Mouse (Mus musculus): ENCODE measurements at regions not wholly inside any gene's neighbourhood (a gene's known extent, or its start where the extent isn't known, plus 50 kb on each side); places are given as distances from the start of the nearest gene placed in this dataset.

DNA sequence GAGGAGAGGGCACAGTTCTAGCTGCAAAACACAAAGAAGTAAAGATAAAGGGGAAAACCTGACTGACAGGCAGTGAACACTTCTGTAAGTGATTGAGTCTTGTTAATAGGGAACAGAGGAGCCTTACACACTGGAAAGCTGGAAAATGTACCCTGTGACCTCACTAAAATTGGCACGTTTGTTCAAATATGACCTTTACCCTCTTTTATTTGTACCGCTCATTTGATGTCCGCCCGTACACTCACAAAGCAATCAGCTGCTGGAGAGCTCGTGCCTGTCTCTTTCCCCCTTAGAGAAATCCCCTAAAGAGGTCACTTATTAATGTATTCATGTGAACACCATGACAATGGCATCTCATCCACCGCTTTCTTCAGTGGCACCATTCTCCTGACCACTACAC, 819.4 kb downstream of the Defb40 start:
- H3K4me3 ChIP-seq: no peak overlapping the region
- intact Hi-C loops (cut with DNase I): no loop called here
- H3K27ac ChIP-seq: no peak overlapping the region
- no peak for DNase-seq (ENCODE audit: extremely low spot score in 1 of 2, low spot score in 2 of 2)
- no peak for TF ChIP-seq CTCF (IDR thresholded peaks at IDR 0.05)

DNA sequence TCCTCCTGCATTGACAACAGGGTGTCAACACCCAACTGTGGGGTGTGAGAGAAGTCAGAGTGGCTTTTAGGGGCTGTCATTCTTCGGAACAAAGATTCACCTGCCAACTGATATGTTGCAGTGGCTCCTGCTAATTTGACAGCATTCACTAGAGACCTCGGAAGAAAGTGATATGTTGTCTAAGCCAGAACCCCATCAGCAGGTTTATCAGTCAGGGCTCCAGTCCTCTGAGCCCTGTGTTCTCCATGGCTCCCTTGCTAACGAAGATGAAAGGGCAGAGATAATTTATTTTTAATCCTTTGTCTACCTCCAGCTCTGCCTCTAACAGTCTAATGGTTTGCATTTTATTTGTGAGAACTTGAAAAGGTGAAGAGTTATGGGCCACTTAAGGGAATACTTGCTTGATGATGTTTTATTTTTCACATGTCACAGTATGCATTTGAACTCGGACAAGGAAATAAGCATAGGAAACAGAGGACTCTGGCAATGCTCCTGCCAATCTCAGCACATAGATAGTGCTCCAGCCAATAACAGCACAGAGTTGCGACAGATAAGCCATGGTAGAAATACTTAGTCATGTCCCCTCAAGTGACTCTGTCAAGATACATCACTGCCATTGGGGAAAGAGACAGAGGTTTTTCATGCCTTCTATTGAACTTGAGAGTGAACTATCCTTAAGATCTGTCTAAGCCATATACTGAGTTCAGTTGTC, 862.6 kb downstream of the Defb40 start:
- TF ChIP-seq CTCF (IDR thresholded peaks at IDR 0.05): no peak
- no peak for DNase-seq (ENCODE audit: extremely low spot score in 1 of 2, low spot score in 2 of 2)
- intact Hi-C loops (cut with DNase I): no loop called here
- no peak overlapping the region for H3K27ac ChIP-seq
- H3K4me3 ChIP-seq: no peak overlapping the region

DNA sequence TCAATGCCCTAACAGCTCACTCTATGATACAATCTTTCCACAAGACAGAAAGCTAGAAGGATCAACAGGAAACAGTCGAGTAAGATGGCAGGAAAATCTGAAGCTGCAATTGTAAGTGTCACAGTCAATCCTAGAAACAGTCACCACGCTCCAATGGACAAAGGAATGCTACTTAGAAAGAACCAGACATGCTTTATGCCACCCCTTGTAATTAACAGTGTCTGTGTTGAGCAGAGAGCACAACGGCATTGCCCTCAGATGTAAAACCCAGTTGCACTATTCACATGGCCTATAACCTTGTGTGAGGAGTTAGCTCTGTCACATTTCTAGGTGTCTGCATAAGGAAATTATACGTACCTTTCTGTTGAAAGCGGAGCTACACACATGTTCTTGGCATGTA, 864.8 kb downstream of the Defb40 start:
- Histone ChIP-seq H3K4me3 (no peak overlapping the region), H3K27ac (no peak overlapping the region)
- no peak for DNase-seq (ENCODE audit: extremely low spot score in 1 of 2, low spot score in 2 of 2)
- no peak for TF ChIP-seq CTCF (IDR thresholded peaks at IDR 0.05)
- intact Hi-C loops (cut with DNase I): no loop called here

DNA sequence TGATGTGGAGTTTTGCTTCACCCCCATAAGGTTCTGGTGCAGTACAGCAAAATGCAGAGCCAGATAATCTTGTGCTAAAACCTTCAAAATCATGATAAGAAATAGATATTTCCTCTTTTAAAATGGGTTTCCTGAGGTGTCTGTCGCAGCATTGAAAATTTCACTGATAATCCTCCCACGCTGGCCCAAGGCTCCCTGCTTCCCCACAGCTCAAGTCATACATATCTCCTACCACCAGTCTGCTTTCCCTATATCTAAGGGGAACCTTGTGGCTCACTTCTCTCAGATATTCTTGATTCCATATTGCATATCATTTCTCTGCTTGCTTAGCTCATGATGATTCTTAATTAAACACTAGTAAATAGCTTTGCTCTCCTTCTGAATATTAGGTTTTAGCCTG, 868.6 kb downstream of the Defb40 start:
- intact Hi-C loops (cut with DNase I): no loop called here
- Histone ChIP-seq H3K27ac (no peak overlapping the region), H3K4me3 (no peak overlapping the region)
- DNase-seq (ENCODE audit: extremely low spot score in 1 of 2, low spot score in 2 of 2): no peak
- TF ChIP-seq CTCF (IDR thresholded peaks at IDR 0.05): no peak

DNA sequence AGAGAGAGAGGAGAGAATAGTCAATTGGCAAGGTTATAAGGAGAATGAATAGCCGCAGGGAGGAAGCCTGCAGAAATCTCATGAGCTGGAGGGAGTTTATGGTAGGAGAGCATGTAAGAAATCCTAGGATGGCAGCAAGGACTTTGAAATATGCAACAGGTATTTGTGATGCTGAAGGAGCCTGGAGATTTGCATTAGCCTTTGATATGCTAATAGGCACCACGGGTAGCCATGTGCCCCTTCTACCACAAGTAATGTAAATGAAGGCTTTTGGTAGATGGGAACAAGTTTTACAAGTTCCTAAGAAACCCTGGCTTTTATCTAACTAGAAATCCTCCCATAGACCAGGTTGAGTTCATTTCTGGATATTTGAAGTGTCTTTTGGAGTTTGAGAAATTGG, 871.2 kb downstream of the Defb40 start:
- DNase-seq (ENCODE audit: extremely low spot score in 1 of 2, low spot score in 2 of 2): no peak
- intact Hi-C loops (cut with DNase I): no loop called here
- Histone ChIP-seq H3K4me3 (no peak overlapping the region), H3K27ac (no peak overlapping the region)
- TF ChIP-seq CTCF (IDR thresholded peaks at IDR 0.05): no peak

DNA sequence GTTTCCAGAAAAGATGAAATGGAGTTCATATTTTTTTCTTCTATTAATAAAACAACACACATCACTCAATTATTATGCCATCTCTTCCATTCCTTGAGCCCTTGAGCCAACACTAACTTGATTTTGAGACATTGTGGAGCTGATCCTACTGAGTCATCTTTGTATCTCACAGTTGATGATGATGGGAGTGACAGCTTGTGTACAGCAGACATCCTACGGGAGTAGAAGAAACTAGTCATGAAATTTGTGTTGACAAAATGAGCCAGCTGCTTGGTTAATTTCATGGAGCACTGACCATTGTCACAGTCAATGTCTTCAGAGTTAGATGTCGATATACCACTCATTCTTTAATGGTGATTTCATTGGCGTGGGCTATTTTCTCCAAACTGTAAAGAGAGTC, 912.6 kb downstream of the Defb40 start:
- TF ChIP-seq CTCF (IDR thresholded peaks at IDR 0.05): no peak
- Histone ChIP-seq H3K4me3 (no peak overlapping the region), H3K27ac (no peak overlapping the region)
- DNase-seq (ENCODE audit: extremely low spot score in 1 of 2, low spot score in 2 of 2): no peak
- intact Hi-C loops (cut with DNase I): no loop called here

DNA sequence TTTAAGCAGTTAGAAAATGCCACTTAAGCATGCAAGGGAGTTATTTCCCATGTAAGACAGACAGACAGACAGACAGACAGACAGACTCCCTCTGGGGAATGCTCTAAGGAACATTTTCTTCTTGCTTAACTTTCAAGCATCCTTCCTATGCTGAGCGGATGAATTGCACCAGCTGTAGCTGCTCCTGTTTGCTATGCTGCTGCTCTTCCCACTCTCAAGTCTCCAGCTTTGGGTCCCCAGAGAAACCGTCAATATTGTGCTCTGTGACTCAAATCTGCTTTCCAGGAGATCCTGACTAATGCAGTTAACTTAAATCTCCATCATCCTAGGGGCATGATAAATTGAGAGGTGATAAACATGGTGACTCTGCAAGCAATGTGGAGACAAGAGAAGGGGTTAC, 918.5 kb downstream of the Defb40 start:
- intact Hi-C loops (cut with DNase I): no loop called here
- no peak overlapping the region for H3K27ac ChIP-seq
- DNase-seq (ENCODE audit: extremely low spot score in 1 of 2, low spot score in 2 of 2): no peak
- no peak for TF ChIP-seq CTCF (IDR thresholded peaks at IDR 0.05)
- H3K4me3 ChIP-seq: no peak overlapping the region

DNA sequence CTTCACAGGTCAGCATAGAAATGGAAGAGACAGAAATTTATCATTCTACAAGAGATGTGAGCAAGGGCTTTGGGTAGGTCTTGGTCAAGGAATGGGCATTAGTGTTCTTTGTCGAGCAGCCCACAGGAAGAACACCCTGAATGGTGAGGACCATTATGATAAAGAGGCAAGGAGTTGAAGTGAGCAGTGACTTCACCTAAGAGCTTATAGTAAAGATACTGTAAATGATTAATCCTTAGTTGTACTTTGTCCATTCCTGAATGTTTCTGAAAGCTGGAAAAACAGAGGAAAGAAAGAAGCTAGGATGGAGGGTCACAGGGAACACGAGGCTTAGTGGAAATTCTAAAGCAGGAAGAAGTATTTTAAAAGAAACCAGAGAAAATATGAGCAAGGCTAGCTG, 956.9 kb downstream of the Defb40 start:
- TF ChIP-seq CTCF (IDR thresholded peaks at IDR 0.05): no peak
- intact Hi-C loops (cut with DNase I): no loop called here
- Histone ChIP-seq H3K4me3 (no peak overlapping the region), H3K27ac (no peak overlapping the region)
- DNase-seq (ENCODE audit: extremely low spot score in 1 of 2, low spot score in 2 of 2): no peak

DNA sequence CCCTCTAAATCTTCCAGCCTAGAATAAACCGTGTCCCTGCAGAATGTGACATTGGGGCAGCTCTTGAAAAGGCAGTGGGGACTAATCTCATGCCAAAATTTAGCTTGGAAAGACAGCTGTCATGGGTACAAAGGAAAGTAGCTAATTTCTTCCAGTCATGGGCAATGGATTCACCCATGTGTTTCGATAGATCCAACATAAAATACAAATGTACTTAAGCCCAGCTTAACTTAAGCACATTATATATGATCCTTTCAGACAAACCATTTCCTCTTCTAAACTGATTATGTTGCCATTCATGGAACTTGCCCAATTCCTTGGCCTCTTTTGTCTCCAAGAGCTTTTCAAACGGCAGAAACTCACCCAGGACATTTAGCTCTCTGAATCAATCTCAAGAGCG, 970.5 kb downstream of the Defb40 start:
- no peak overlapping the region for H3K27ac ChIP-seq
- no peak for DNase-seq (ENCODE audit: extremely low spot score in 1 of 2, low spot score in 2 of 2)
- TF ChIP-seq CTCF (IDR thresholded peaks at IDR 0.05): no peak
- intact Hi-C loops (cut with DNase I): no loop called here
- H3K4me3 ChIP-seq: no peak overlapping the region

DNA sequence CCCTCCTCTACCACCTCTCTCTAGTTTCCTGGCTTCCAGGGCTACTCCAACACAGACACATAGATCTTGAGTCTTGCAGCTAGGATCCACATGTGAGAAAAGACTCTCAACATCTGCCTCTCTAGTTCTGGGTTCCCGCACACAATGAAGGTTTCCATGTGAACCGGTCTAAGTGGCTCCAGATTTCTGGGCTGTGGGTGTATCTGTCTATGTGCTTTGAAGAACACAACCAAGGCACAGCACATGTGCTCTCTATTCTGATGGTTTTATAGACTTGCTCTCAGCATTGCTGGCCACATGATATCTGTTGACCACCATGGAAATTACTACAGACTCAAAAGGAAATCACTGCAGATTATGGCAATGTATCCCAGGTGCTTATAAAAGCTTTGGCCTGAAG, 972.4 kb downstream of the Defb40 start:
- no peak for DNase-seq (ENCODE audit: extremely low spot score in 1 of 2, low spot score in 2 of 2)
- Histone ChIP-seq H3K4me3 (no peak overlapping the region), H3K27ac (no peak overlapping the region)
- intact Hi-C loops (cut with DNase I): no loop called here
- no peak for TF ChIP-seq CTCF (IDR thresholded peaks at IDR 0.05)

DNA sequence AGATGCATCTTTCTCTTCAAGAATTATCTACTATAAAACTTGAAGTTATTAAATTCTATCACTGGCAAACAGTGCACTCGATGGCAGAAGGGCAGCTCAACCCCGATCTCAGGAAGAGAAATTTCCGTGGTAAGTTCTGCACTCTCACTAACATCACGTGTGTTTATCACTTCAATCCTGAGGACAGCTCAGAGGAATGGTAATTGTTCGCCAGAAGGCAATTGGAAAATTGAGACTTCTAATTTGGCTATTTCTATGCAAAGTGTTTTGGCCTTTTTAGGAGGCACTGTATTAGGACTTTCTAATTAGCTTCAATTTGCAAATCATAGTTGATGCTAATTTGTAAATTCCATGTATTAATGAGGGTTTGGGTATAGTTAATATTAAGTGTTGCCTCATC, 977.3 kb downstream of the Defb40 start:
- Histone ChIP-seq H3K4me3 (no peak overlapping the region), H3K27ac (no peak overlapping the region)
- no peak for TF ChIP-seq CTCF (IDR thresholded peaks at IDR 0.05)
- DNase-seq (ENCODE audit: extremely low spot score in 1 of 2, low spot score in 2 of 2): no peak
- intact Hi-C loops (cut with DNase I): no loop called here

DNA sequence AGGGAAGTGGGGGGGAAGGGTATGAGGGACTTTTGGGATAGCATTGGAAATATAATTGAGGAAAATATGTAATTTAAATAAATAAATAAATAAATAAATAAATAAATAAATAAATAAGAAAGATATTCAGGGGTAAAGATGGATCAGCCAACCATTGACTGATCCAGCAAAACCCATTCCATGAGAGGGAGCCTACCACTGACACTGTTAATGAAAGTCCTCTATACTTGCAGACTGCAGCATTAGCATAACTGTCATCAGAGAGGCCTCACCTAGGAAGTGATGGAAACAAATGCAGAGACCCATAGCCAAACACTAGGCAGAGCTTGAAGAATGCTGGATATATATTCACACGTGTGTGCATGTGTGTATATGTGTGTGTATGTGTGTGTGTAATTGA, 993.3 kb downstream of the Defb40 start:
- TF ChIP-seq CTCF (IDR thresholded peaks at IDR 0.05): no peak
- Histone ChIP-seq H3K4me3 (no peak overlapping the region), H3K27ac (no peak overlapping the region)
- DNase-seq (ENCODE audit: extremely low spot score in 1 of 2, low spot score in 2 of 2): no peak
- intact Hi-C loops (cut with DNase I): no loop called here

DNA sequence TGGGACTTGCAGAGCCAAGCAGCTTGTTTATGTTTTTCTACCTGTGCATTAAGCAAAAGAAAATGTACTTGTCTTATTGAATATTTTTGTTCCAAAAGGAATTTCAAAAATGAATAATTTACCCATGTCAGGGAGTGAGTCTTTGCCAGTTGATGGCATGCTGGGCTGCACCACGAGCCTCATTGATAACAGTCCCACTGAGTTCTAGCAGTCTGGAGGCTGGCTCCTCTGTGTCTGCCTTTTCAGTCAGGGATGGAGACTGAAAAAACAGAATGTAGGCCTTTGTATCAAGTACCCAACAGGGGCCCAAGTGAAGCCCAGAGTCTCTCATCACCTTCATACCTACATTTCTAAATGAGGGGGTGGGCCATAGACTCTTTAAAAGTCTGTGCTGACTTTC, 1029.2 kb downstream of the Defb40 start:
- TF ChIP-seq CTCF (IDR thresholded peaks at IDR 0.05): no peak
- no peak for DNase-seq (ENCODE audit: extremely low spot score in 1 of 2, low spot score in 2 of 2)
- Histone ChIP-seq H3K4me3 (no peak overlapping the region), H3K27ac (no peak overlapping the region)
- intact Hi-C loops (cut with DNase I): no loop called here
